Mouse (Mus musculus): ENCODE results near the gene Ifitm3.
"Not testable (repeated sequence)": the region's sequence is repeated elsewhere in the genome, so short reads cannot be mapped to it uniquely, and the experiment has no call there.

Ifitm3 gene

GRCm38 (mm10) chr7:141032458-141033167 is 22.0 kb upstream of the Ifitm3 start:
- no peak for DNase-seq

- DNase-seq, result no peak
These were observed 19.8 kb upstream of the Ifitm3 start for GRCm38 (mm10) chr7:141030390-141030789.

- no peak for DNase-seq
These were observed 18.3 kb upstream of the Ifitm3 start, which contains the start of gene Gm17387 for GRCm38 (mm10) chr7:141028831-141029230. Gene Gm17387, plus strand, starts transcription at chr7:141029131.

- DNase-seq, result no peak
These were observed 16.1 kb upstream of the Ifitm3 start for GRCm38 (mm10) chr7:141026740-141027098.

- no peak for DNase-seq
These were observed 15.6 kb upstream of the Ifitm3 start for GRCm38 (mm10) chr7:141026097-141026739.

- DNase-seq, result no peak
These were observed 14.6 kb upstream of the Ifitm3 start for GRCm38 (mm10) chr7:141024865-141025838.

DNA sequence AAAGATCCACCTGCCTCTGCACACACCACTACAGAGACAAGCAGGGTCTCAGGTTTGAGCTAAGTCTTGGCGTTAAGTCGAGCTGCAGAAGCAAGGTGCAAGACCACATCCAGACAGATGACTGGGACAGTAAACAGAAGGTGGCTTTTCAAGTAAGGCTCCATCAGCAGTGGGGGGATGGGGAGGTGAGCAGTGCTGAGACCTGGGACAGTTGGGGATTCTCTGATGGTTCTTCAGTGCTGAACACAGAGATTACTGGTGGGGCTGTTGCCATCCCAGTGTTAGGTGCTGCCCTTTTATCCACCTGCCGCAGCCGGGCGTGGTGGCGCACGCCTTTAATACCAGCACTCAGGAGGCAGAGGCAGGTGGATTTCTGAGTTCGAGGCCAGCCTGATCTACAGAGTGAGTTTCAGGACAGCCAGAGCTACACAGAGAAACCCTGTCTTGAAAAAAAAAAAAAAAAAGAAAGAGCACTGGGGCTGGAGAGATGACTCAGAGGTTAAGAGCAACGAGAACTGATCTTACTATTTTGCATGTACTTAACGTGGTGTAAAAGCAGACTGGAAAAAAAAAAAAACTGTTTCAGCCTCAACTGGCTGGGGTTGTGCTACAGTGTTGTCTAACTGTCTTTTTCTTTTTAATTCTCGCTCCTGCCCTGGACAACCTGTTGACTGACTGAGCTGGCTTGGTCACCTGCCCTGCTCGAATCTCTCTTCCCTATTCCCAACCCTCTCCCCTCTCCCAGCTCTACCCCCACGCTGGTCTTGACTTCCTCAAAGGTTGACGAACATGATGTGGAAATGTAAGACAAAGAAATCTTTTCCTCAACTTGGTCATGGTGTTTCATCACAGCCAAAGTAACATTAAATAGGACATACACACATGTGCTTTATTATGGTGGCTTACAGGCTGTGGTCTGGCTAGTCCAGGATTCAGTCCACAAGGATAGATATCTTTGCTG is 11.2 kb upstream of the Ifitm3 start:
- DNase-seq, result no peak

- no peak for DNase-seq
These were observed 8.5 kb upstream of the Ifitm3 start for GRCm38 (mm10) chr7:141019028-141019427.

DNA sequence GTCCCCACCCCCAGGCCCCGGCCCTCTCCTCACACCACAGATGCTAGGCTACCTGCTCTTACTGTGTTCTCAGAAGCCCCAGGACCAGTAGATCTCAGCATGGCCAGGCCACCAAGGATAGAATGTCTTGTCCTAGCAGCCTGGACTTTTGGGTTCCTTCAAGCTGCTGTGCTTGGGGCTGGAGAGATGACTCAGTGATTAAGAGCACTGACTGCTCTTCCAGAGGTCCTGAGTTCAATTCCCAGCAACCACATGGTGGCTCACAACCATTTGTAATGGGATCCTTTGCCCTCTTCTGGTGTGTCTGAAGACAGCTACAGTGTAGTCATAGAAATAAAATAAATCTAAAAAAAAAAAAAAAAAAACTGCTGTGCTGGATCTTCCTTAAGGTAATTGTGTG is 7.3 kb upstream of the Ifitm3 start, which contains the start of gene Ifitm6:
Ifitm6 (minus strand) TSS at position 101 of the 400 bp plus-strand sequence.
- not testable (repeated sequence) for DNase-seq

- DNase-seq, result no peak
These were observed 6.4 kb upstream of the Ifitm3 start for GRCm38 (mm10) chr7:141016707-141017697.

DNA sequence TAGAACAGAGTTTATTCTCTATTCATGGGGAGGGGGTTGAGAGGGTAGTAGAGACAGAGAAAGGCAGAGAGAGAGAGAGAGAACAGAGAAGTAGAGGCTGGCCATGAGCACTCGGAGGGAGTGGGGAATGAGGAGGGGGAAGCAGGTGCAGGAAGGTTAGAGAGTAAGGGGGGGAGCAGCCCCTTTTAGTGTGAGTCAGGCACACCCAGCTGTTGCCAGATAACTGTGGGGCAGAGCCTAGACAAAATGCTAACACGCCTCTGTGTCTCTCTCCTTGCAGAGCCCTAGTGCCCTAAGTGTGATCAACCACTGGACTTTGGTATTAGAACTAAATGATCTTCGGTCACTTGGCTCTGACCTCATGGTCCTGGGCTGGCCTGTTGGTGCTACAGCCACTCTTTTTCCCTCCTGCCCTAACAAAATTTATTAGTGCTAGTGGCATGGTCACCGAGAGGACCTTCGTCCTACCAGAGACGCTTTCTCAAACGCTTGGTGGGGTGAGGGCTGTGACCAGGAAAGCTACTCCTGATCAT is 734 bp upstream of the Ifitm3 start:
- DNase-seq, result no peak

DNA sequence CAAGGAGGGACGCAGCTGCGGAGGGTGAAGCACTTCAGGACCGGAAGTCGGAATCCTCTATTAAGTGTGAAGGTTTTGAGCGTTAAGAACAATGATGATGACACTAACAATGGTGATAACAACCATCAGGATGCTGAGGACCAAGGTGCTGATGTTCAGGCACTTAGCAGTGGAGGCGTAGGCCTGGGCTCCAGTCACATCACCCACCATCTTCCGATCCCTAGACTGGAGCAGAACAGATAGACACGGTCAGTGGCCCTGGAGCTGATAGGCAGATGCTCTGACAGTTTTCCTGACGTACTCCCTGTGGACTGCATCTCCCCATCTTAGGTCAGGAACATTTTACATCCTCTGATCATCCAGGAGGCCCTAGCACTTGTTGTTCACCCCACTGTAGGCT is 905 bp downstream of the Ifitm3 start:
- no peak for DNase-seq

DNA sequence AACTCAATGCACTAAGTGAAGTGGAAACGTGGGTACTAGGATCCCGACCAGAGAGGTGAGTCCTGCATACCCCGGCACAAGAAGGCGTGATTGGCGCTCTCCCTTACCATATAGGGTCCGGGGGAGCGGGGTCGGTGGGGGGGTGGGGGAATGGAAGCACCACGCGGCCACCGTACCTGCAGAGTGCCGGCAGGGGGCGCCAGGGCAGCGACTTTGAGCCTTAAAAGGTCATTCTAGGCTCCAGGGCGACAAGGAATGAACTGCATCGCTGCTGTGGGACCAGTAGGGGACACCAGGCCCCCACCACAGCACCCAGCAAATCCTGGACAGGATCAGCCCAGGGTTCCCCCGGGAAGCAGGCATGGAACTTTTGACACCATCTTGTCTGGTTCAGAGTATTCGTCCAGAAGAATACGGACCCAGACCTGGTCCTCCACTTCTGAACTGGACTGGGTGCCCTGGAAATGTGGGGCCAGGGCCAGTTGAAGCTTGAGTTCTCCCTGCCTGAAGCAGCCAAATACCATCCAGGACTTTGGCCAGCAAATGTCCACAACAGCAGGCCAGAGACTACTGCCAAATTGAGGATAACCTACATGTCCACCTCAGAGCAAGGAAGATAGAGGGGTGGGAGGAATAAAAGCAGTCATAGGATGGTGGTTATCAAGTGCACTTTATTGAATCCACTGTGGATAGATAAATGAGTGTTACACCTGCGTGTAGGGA is 1.5 kb downstream of the Ifitm3 start:
- DNase-seq, result peak; percentile 80 to 82

- DNase-seq, result no peak
These were observed 2.2 kb downstream of the Ifitm3 start for GRCm38 (mm10) chr7:141008312-141008761.

DNA sequence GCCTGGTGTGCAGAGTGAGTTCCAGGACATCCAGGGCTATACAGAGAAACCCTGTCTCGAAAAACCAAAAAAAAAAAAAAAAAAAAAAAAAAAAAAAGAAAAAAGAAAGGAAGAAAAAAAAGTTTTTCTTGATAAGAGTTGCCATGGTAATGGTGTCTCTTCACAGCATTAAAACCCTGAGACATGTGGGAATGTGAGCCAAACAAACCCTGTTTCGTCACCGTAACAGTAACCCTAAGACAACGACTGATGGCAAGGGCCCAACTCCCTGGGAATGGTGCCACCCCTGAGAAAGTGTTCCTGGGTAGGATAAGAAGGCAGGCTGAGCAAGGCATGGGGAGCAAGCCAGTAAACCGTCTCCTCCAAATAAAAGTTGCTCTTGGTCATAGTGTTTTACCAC is 3.7 kb downstream of the Ifitm3 start:
- DNase-seq, result no peak

- DNase-seq, result no peak
These were observed 4.1 kb downstream of the Ifitm3 start for GRCm38 (mm10) chr7:141006446-141006845.

GRCm38 (mm10) chr7:141003248-141004010 is 7.1 kb downstream of the Ifitm3 start:
- no peak for DNase-seq

- no peak for DNase-seq
These were observed 9.5 kb downstream of the Ifitm3 start for GRCm38 (mm10) chr7:141000881-141001708.

All from B cell, adult 2 months (primary cell).